Mouse (Mus musculus) adrenal gland, adult (tissue): ENCODE measurements at regions not wholly inside any gene's neighbourhood (a gene's known extent, or its start where the extent isn't known, plus 50 kb on each side); places are given as distances from the start of the nearest gene placed in this dataset.

Experiments
- DNase-seq, 2 experiments: peaks; one replicate each; pipeline ENCODE4 v3.0.0; 2022 to 2023; ENCODE audit warnings: low spot score in 1 of 2; ENCODE audit not compliant: inconsistent age in 2 of 2

DNA sequence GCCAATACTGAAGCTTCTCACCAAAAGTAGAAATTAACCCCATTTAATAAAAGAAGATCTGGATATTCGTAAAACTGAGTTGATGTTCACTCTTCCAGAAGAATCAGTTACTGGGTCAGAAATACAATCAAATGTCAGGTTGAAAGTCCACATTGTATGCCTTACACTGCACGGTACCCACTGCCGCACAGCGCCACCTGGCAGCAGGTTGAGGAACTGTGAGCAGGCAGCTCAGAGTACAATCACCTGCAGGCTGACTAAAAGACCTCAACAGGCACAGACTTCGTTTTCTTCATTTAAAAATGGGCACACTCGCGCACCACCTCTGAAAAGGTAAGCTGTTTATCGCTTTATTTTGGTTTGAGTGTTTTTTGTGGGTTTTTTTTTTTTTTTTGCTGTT is 341.8 kb upstream of the Mms22l start:
- peak; percentile 37 to 82 for DNase-seq

DNA sequence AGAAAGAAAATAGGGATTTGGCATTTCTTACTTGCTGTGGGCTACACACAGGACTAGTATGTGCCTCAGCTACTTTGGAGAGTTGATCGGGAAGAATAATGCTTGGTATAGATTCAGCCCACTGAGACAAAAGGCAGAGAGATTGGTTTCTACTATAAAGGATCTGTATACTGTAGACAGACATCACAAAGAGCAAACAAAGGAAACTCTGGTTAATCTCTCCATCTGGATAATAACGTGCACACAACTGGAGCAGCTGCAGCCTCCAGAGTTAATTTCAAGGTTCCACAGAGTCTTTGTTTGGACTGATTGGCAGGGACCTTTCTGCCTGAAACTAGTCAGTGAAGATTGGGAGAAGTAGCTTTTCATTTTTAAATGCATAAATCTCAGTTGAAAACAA is 322.5 kb upstream of the Mms22l start:
- no peak for DNase-seq

DNA sequence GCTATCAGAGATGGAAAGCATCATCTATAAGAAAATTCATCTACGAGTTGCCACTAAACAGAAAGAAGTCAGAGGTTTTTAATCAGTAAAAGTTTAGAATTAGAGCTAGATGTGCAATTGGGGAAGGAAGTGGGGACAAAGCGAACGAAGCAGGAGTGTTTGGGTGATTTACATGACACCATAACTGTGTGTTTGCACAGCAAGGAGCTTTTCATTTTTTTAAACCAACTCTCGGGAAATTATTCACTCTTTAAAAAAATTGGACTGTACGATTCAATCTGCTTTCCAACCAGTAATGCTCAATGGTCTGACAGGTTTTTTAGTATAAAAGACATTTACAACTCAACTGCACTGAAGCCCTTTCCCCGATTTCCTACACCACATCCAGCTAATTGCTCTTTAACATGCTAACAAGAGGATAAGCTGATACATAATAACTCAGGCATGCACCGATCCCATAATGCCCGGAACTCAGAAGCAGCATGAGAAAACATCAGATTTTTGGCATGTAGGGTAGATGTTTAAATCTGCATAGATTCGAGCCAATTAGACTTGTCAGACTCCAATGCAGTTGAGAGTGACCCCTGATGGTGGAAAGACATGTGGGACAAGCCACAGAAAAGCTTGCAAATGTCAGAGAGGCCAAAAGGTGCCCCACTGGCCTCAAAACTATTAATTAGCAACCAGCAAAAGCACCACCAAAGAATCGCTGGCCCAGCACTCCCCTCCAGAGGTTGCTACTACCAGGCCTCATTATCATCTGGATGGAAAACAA is 282.8 kb upstream of the Mms22l start:
- no peak for DNase-seq

DNA sequence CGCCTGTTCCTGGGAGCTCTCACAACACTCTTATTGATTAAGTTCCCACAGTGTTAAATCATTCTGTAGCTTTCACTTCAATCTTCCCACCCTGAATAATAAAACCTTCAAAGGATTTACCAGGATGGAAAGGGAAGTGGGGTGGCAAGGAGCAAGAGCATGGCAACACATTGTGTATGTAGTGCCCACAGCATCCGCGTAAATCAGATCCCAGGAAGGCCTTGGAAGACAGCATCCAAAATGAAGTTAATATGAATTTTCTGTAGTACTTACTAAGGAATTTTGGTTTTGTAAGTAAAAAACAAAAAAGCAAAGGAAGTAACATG is 282.3 kb upstream of the Mms22l start:
- DNase-seq, result no peak

DNA sequence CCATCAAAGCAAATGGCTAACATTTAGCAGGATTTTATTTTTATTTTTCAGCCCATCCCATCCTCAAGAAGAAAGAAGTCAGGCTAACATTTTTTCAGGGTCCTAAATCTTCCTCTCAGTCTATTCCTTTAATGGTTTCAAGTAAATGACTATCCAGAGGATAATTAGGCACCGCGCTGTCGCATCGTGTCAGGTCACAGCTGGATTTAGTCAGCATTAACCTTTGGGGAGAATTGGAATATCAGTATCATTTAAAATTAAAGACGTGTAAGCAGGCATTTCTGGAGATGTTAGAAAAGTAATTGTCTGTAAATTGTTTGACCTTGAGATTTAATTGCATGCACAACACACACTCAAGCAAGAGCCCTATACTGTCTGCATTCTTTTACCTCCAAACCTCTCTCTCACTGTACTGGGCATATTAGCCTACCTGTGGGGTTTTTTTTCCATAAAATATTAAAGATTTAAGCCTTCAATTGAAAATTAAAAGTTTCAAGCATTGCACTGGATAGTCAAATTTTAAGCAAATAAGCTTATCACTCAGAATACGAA is 277.8 kb upstream of the Mms22l start:
- no peak for DNase-seq

DNA sequence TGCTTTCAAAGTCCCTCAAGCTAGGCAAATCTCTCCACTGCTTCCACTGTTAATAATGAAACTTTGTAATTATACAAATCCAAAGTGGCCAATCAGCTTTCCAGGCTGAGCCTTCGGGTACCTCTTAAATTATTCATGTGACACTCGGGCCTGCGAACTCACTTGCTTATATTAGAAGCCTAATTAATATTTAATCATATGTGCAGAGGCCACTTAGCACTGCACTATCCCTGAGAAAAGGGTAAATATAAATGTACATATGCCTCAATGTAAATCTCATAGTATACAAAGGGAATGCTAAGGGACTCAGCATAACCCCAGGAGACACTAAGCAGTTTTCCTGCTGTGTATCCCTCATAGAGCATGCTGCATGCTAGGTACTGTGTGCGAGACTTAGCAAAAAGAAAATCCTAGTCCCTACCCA is 277.2 kb upstream of the Mms22l start:
- no peak for DNase-seq

DNA sequence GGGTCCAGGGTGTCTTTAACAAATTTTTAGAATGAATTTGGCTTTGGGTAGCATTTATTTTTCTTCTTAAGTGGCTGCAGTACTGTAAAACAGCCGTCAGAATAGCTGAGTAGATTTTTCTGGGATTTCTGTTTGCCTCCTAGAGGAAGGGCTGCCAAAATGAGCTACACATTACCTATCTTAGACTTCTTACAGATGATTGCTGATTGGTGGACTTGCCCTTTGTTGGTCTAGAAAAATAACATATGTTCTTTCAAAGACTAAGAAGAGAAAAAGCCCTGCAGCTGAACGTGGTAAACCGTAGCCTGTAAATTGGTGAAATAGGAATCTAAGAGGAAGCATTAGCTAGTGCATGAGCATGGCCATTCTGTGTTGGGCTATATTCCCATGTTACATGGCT is 276.7 kb upstream of the Mms22l start:
- DNase-seq, result no peak

DNA sequence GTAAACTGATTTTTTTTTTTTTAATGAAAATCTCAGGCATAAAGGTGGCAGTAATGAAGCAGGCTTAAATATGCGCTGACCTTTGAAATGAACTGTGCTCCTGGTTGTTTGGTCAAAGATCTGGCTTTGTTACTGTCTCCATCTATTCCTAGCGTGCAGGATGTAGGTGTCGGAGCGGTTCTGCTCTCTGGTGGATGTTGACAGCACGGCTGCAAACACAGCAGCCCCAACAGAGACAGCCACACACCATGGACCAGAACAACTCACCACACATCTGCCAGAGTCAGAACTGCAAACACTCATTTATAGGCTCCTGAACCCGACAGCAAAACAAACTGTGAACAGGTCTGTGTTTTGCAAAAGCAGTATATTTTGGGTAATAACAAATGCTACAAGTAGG is 251.1 kb upstream of the Mms22l start:
- no peak for DNase-seq

DNA sequence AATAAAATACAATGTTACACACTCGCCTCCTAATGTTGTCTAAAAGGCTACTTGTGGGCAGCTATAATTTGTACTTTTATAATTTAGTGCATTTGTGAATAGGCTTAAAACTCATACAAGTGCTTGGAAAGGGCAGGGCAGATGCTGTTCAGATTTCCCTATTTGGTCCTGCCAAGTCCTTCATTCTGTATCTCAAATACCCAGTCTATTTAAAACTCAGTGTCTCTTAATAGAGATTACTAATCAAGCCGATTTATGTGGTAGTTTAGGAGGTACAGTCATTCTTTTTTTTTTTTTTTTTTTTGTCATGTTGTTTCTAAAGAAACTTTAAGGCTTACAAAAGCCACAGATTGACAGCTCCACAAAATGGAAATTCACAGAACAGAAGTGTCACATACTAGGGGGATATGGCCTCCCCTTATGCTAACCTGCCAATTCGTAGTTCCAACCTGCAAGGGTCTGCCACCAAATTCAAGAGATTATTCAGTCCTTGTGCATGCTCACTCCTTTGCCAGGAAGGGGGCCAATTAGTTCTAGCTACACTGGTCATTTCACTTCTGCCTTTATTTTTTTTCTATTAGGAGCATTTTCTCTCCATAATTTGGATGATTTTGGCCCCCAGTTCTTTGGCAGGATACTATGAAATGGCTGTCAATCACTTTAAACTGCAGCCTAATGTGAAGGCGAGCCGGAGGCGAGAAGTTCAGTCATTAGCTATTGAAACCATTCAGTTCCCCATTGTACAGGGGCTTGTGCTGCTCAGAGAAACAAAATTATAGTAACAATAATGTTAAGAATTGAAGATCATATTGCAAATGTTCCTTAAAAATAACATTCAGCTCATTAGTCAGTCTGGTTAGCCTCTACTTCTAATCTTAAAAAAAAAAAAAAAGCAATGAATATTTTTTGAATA is 247.9 kb upstream of the Mms22l start:
- DNase-seq, result no peak

DNA sequence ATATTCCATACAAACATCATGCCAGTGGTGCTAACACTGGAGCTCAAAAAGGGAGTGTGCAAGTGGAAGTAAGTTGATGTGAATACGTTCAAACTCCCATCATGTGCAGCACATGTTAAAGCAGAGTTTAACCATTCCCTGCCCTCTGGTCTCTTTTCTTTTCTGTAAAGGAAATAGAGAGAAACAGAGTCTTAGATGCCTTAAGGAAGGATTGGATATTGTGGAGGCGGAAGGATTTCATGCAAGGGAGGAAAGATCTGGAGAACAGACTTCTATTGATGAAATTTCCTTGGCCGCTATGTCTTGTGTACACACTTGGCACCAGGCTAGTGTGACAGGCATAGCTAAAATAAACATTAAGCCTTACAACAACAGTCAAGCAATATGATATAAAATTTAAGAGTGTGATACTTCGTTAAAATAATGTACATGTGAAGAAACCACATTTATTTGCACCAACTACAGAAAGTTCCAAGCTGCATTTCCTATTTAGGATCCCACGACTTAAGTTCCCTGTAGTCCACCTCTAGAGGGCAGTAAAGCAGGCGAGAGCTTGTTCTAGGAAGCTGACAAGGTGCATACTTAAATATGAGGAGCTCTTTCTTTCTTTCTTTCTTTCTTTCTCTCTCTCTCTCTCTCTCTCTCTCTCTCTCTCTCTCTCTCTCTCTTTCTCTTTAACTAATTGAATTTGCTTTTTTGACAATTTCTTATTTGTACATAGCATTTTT is 246.8 kb upstream of the Mms22l start:
- DNase-seq, result peak in 1 of 2 experiments; percentile 40

DNA sequence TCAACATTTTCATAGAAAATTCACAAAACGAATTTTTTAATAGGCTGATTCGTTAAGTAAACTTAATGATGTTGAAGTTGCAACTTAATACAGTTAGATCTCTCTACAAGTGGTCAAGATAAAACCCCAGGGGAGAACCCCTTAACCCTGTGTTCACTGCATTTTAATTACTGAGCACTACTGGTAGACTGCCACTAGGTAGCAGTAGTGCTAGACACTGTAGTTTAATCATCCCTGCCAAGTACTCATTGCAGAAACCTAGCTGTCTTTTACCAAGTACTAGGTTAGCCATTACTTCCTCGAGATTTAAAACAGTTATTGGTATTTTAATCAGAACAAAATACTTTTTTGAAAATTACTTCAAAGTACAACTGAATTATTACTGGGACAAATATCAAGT is 218.1 kb upstream of the Mms22l start:
- peak in 1 of 2 experiments; percentile 21 for DNase-seq
